Mouse (Mus musculus) ES-Bruce4 (cell line): ENCODE results near the gene Astn2.

Experiments
- CTCF ChIP-seq: IDR thresholded peaks from one replicate; pipeline ENCODE4 v1.8.1; 2011; ENCODE audit warnings: low read depth, low read length
- EP300 ChIP-seq: IDR thresholded peaks from 2 replicates; pipeline ENCODE4 v1.6.1; 2011; ENCODE audit warnings: low read depth, low read length; ENCODE audit not compliant: insufficient read depth
- POLR2A ChIP-seq: IDR thresholded peaks from one replicate; pipeline ENCODE4 v1.8.1; 2011; ENCODE audit warnings: low read length; ENCODE audit not compliant: insufficient read depth

DNA sequence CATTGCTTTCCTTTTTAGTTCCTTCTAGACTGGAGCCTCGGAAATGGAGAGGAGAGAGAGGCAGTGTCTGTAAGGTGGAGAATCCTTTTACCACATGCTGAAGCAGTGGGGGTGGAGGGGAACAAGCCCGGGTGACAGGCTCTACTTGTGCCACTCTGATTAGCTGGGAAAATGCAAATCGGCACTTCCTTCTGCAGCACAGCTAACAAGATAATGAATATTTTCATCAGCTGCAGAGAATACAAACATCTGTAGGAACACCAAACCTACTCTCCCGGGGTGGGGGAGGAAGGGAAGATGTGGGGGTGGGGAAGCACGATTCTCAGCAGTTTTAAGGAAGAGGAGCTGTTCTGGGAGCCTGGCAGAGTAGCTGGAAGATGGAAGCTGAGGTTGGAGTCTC, 725.5 kb downstream of the Astn2 start:
- TF ChIP-seq POLR2A (no peak), EP300 (no peak), CTCF (no peak)
